Mouse (Mus musculus) forebrain, embryonic 11.5 days (tissue): Measurements from ENCODE around the gene Decr2. TPM values are rescaled to one million over a fixed set of nuclear protein-coding genes. Genes with fewer than 3 reads are reported as not detected.
A peak's percentile ranks its signal among the peaks of the same experiment; 100 is the strongest.
"Not testable (repeated sequence)": the region's sequence is repeated elsewhere in the genome, so short reads cannot be mapped to it uniquely, and the experiment has no call there.

Source experiments
- ATAC-seq: fragments of 200-750 bp; cut with Nextera tagmentation; replicated peaks from 2 replicates; pipeline ENCODE4 v1.8.0; 2017; ENCODE audit warnings: moderate TSS enrichment; ENCODE audit not compliant: low FRiP score
- DNase-seq: peaks from one replicate; pipeline ENCODE4 v3.0.0-alpha.2; 2017; ENCODE audit warnings: low spot score
- H3K27ac ChIP-seq: fragments of 300-500 bp; sonication (generic); 2 replicates; pipeline ENCODE4 v1.5.1; 2014; ENCODE audit warnings: low read depth, low read length
- H3K27me3 ChIP-seq: fragments of 300-500 bp; sonication (generic); 2 replicates; pipeline ENCODE4 v1.6.1; 2014; ENCODE audit warnings: mild to moderate bottlenecking, low read length, mixed read lengths; ENCODE audit not compliant: control insufficient read depth, insufficient read depth
- H3K36me3 ChIP-seq: fragments of 300-500 bp; sonication (generic); 2 replicates; pipeline ENCODE4 v1.6.1; 2014; ENCODE audit warnings: mild to moderate bottlenecking, low read length, moderate library complexity, mixed read lengths; ENCODE audit not compliant: control insufficient read depth, insufficient read depth
- H3K4me1 ChIP-seq: fragments of 300-500 bp; sonication (generic); replicated peaks from 2 replicates; pipeline ENCODE4 v1.6.1; 2014; ENCODE audit warnings: low read length, mixed read lengths; ENCODE audit not compliant: control insufficient read depth, insufficient read depth
- H3K4me2 ChIP-seq: fragments of 300-500 bp; sonication (generic); 2 replicates; pipeline ENCODE4 v1.6.1; 2014; ENCODE audit warnings: low read depth, mild to moderate bottlenecking, low read length, moderate library complexity, mixed read lengths; ENCODE audit not compliant: severe bottlenecking
- H3K4me3 ChIP-seq: fragments of 300-500 bp; sonication (generic); 2 replicates; pipeline ENCODE4 v1.5.1; 2014; ENCODE audit warnings: low read depth, low read length
- H3K9ac ChIP-seq: fragments of 300-500 bp; sonication (generic); 2 replicates; pipeline ENCODE4 v1.6.1; 2014; ENCODE audit warnings: low read length
- H3K9me3 ChIP-seq: fragments of 300-500 bp; sonication (generic); 2 replicates; pipeline ENCODE4 v1.6.1; 2016; ENCODE audit warnings: low read length, mixed read lengths; ENCODE audit not compliant: control insufficient read depth
- WGBS: fragments of 180-500 bp; shearing (Covaris S2); extraction: QIAGEN DNeasy Blood & Tissue Kit; methylation state at CpG from one replicate; pipeline ENCODE4 v1.1.7; 2014; 5-methylcytosine and 5-hydroxymethylcytosine counted together
- polyA plus RNA-seq: library from polyadenylated mRNA; unstranded; fragments of >200 nt; fragmentation: Nextera tagmentation; extraction: Ambion mirVana; gene quantifications from 2 replicates; pipeline ENCODE4 v1.2.1, GENCODE M21; 2014

Gene Decr2
- polyA plus RNA-seq, 1 experiment from 2014 or later = 24.6 TPM

- ATAC-seq = no peak
- 91% methylated on average over 7 of the region's 7 CpGs for WGBS
- H3K9ac ChIP-seq = no peak overlapping the region
Measured at GRCm38 (mm10) chr17:26115205-26115898, 25.2 kb upstream of the Decr2 start.

GRCm38 (mm10) chr17:26114461-26114860 is 24.3 kb upstream of the Decr2 start:
- not testable (repeated sequence) for H3K4me1 ChIP-seq, H3K9ac ChIP-seq, H3K4me3 ChIP-seq, H3K27ac ChIP-seq, H3K4me2 ChIP-seq, H3K9me3 ChIP-seq, H3K36me3 ChIP-seq, ATAC-seq, DNase-seq
- 66% methylated on average over 7 of the region's 7 CpGs for WGBS
- peaks cover 27% of the 10 kb centered on the region for H3K27me3 ChIP-seq

More at GRCm38 (mm10) chr17:26115205-26115898, 25.2 kb upstream of the Decr2 start:
- DNase-seq = no peak
- Histone ChIP-seq H3K27me3 (peaks cover 27% of the 10 kb centered on the region), H3K4me2 (no peak overlapping the region), H3K36me3 (no peaks in the 10 kb centered on the region), H3K4me3 (no peak overlapping the region), H3K4me1 (peaks cover 8% of the 10 kb centered on the region), H3K27ac (no peak overlapping the region), H3K9me3 (no peaks in the 10 kb centered on the region)

GRCm38 (mm10) chr17:26114061-26114460 is 23.9 kb upstream of the Decr2 start:
- Histone ChIP-seq H3K9ac (no peak overlapping the region; the same call in 1 of the 2 replicates), H3K9me3 (no peaks in the 10 kb centered on the region), H3K4me2 (peak overlapping the region; percentile 96), H3K4me3 (peak overlapping the region; percentile 74; the same call in 1 of the 2 replicates), H3K4me1 (peaks cover 8% of the 10 kb centered on the region), H3K27me3 (peaks cover 27% of the 10 kb centered on the region), H3K27ac (no peak overlapping the region), H3K36me3 (no peaks in the 10 kb centered on the region)
- 9% methylated on average over 8 of the region's 8 CpGs for WGBS
- DNase-seq = peak; percentile 41
- ATAC-seq = no peak

GRCm38 (mm10) chr17:26113181-26113948 is 23.2 kb upstream of the Decr2 start, which contains the start of gene Tmem8:
TSS of gene Tmem8 (plus strand) at chr17:26113299.
- H3K27ac ChIP-seq = no peak within 1 kb of the TSS
- DNase-seq (peak; percentile 86), ATAC-seq (peak; percentile 64)
- H3K9me3 ChIP-seq = no peaks in the 10 kb centered on the region
- H3K4me2 ChIP-seq = peak within 1 kb of the TSS; percentile 96
- H3K27me3 ChIP-seq = peaks cover 27% of the 10 kb centered on the region
- H3K4me1 ChIP-seq = peaks cover 8% of the 10 kb centered on the region
- peak within 1 kb of the TSS; percentile 74 for H3K9ac ChIP-seq
- H3K4me3 ChIP-seq = peak within 1 kb of the TSS; percentile 74
- no peaks in the 10 kb centered on the region for H3K36me3 ChIP-seq
- WGBS = under 1% methylated on average over 71 of the region's 75 CpGs

- Histone ChIP-seq H3K4me3 (peak overlapping the region; percentile 74), H3K27me3 (peaks cover 27% of the 10 kb centered on the region), H3K27ac (no peak overlapping the region), H3K9ac (peak overlapping the region; percentile 74), H3K36me3 (no peaks in the 10 kb centered on the region), H3K4me1 (peaks cover 8% of the 10 kb centered on the region), H3K9me3 (no peaks in the 10 kb centered on the region), H3K4me2 (peak overlapping the region; percentile 96)
- WGBS = 20% methylated on average over 14 of the region's 14 CpGs
- DNase-seq (no peak), ATAC-seq (peak; percentile 15; the same call in 1 of the 2 replicates)
Measured at GRCm38 (mm10) chr17:26112751-26113150, 22.6 kb upstream of the Decr2 start.

- no peak overlapping the region for H3K9ac ChIP-seq
- H3K4me3 ChIP-seq = no peak overlapping the region
- H3K4me1 ChIP-seq = peaks cover 8% of the 10 kb centered on the region
- no peaks in the 10 kb centered on the region for H3K36me3 ChIP-seq
- H3K27ac ChIP-seq = no peak overlapping the region
- H3K27me3 ChIP-seq = peaks cover 27% of the 10 kb centered on the region
- no peaks in the 10 kb centered on the region for H3K9me3 ChIP-seq
- WGBS = 20% methylated on average over 4 of the region's 4 CpGs
- ATAC-seq = no peak
- H3K4me2 ChIP-seq = no peak overlapping the region
- DNase-seq = no peak
Measured at GRCm38 (mm10) chr17:26111722-26112121, 21.6 kb upstream of the Decr2 start.

- Histone ChIP-seq H3K9ac (0 out of 2 replicates have a peak overlapping the region, but pooled peaks have one; percentile 16), H3K27ac (no peak overlapping the region), H3K9me3 (no peaks in the 10 kb centered on the region), H3K4me1 (peaks cover 8% of the 10 kb centered on the region), H3K4me2 (no peak overlapping the region), H3K36me3 (no peaks in the 10 kb centered on the region), H3K27me3 (peaks cover 27% of the 10 kb centered on the region), H3K4me3 (no peak overlapping the region)
- WGBS = 1% methylated on average over 4 of the region's 4 CpGs
- no peak for DNase-seq
- no peak for ATAC-seq
Measured at GRCm38 (mm10) chr17:26111024-26111423, 20.9 kb upstream of the Decr2 start.

- H3K9ac ChIP-seq = no peak overlapping the region
- H3K4me2 ChIP-seq = no peak overlapping the region
- no peak overlapping the region for H3K4me3 ChIP-seq
- 9% methylated on average over 4 of the region's 4 CpGs for WGBS
- H3K36me3 ChIP-seq = no peaks in the 10 kb centered on the region
- H3K9me3 ChIP-seq = no peaks in the 10 kb centered on the region
- H3K27me3 ChIP-seq = peaks cover 20% of the 10 kb centered on the region
- no peak for ATAC-seq
- no peak for DNase-seq
- peaks cover 8% of the 10 kb centered on the region for H3K4me1 ChIP-seq
- H3K27ac ChIP-seq = no peak overlapping the region
Measured at GRCm38 (mm10) chr17:26110156-26110555, 20.0 kb upstream of the Decr2 start.
